Mouse (Mus musculus): ENCODE data around the gene Dgkq.

Gene Dgkq

GRCm38 (mm10) chr5:108599923-108600322 lies 69.5 kb downstream of the Dgkq start:
- in situ Hi-C loops (cut with MseI, MboI) = no loop called here
